Mouse (Mus musculus) olfactory bulb, adult 2 months (tissue): Measurements from ENCODE around the gene Slc17a6.

Source experiments
- CTCF ChIP-seq: fragments of 200-500 bp; IDR thresholded peaks from 2 replicates; pipeline ENCODE4 v1.5.1; 2012; ENCODE audit warnings: low read depth, mild to moderate bottlenecking, low read length, moderate library complexity; ENCODE audit not compliant: insufficient read depth
- POLR2A ChIP-seq: fragments of 200-500 bp; IDR thresholded peaks from 2 replicates; pipeline ENCODE4 v1.6.1; 2012; ENCODE audit warnings: mild to moderate bottlenecking, low read depth, low read length, moderate library complexity; ENCODE audit not compliant: insufficient read depth

GRCm38 (mm10) chr7:51624336-51624897 is 2.6 kb downstream of the Slc17a6 start:
- TF ChIP-seq CTCF (no peak), POLR2A (no peak)
